Mouse (Mus musculus) heart, adult 9 months (tissue): Measurements from ENCODE around the gene Acvr1.

ENCODE experiments used
- DNase-seq, 2 experiments: peaks; one replicate each; pipeline ENCODE4 v3.0.0; 2022; ENCODE audit warnings: low spot score in 2 of 2

Acvr1 gene

GRCm38 (mm10) chr2:58567066-58567810 lies at the start of gene Acvr1, which contains the start of gene Upp2:
TSS of gene Acvr1 (minus strand) at chr2:58567157.
TSS of gene Upp2 (plus strand) at chr2:58567298.
- DNase-seq = peak; percentile 91 to 92

GRCm38 (mm10) chr2:58615766-58616165 lies 48.8 kb upstream of the Acvr1 start:
- DNase-seq = no peak

DNA sequence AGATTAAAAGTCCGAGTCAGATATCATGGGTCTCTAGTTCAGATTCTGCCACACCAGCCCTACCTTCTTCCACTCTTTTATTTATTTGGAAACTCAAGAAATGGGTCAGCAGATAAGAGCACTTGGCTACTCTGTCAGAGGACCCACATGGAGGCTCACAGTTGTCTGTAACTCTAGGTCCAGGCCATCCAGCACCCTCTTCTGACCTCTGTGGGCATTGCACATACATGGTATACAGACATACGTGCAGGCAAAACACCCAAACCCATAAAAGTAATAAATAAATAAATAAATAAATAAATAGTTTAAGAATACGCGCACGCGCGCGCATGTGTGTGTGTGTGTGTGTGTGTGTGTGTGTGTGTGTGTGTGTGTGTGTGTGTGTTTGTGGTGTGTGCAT lies 47.9 kb upstream of the Acvr1 start:
- no peak for DNase-seq

- no peak for DNase-seq
Measured at GRCm38 (mm10) chr2:58613720-58614119, 46.8 kb upstream of the Acvr1 start.

DNA sequence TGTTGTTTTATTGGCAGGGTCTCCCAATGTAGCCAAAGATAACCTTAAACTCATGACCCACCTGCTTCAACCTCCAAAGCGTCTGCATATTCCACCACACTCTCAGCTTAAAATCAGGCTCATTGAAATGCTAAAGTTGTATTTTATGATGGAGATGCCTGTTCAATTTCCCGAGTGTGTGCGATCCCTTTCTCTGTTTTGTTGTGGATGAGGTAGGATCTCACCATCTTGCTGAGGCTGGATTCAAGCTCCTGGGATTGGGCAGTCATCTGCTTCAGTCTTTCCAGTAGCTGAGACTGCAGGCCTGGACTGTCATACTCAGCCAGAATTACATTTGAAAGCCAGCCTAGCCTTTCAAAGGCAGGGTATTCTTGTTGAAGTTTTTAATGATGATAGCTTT lies 37.8 kb upstream of the Acvr1 start:
- no peak for DNase-seq

- DNase-seq = no peak
Measured at GRCm38 (mm10) chr2:58603379-58603778, 36.4 kb upstream of the Acvr1 start.

GRCm38 (mm10) chr2:58601382-58601781 lies 34.4 kb upstream of the Acvr1 start:
- no peak for DNase-seq

DNA sequence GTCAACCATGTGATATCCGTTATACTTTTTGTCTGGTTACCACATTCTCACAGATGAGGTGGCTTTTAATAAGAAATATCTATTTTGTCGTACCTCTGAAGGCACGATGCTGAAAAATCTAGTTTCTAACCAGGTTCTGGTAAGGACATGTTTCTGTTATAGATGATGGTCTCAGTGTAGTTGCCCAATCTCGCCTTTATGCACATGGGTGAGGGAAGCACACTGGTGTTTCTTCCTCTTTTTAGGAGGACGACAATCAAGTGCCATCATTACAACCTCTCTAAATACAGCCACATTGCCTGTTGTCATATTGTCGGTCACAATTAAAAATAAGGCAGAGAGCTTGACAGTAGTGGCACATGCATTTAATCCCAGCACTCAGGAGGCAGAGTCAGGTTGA lies 32.7 kb upstream of the Acvr1 start:
- no peak for DNase-seq

- no peak for DNase-seq
Measured at GRCm38 (mm10) chr2:58597556-58597955, 30.6 kb upstream of the Acvr1 start.

DNA sequence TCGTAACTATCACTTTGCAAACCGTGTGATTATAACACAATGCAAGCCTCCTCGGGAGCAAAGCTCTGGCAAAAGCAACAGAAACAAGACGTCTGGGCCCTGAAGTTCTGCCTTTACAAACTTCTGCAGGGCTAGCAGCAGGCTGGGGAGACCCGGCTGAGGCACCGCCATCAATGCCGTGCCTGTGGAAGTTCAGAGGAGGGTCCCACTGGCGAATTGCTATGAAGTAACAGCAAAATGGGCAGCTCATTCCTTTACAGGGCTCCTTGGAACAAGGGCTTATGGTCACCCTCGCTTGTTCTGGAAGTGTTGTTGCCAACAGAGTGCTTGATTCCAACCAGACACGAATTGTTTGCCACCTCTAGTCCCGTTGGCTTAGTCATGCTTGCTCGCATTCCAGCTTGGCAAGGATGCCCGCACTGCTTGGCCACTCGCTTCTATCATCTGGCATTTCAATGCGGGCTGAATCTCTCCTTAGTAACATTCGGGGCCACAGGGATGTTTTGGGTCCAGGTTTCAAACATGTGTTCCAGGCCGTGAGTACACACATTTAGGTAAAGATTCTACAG lies 29.9 kb upstream of the Acvr1 start:
- DNase-seq = peak; percentile 17 to 22

- no peak for DNase-seq
Measured at GRCm38 (mm10) chr2:58595350-58595749, 28.4 kb upstream of the Acvr1 start.

- no peak for DNase-seq
Measured at GRCm38 (mm10) chr2:58590055-58590454, 23.1 kb upstream of the Acvr1 start.

- DNase-seq = no peak
Measured at GRCm38 (mm10) chr2:58589637-58590036, 22.7 kb upstream of the Acvr1 start.

- no peak for DNase-seq
Measured at GRCm38 (mm10) chr2:58586311-58586710, 19.4 kb upstream of the Acvr1 start.

- DNase-seq = no peak
Measured at GRCm38 (mm10) chr2:58574167-58574566, 7.2 kb upstream of the Acvr1 start.

DNA sequence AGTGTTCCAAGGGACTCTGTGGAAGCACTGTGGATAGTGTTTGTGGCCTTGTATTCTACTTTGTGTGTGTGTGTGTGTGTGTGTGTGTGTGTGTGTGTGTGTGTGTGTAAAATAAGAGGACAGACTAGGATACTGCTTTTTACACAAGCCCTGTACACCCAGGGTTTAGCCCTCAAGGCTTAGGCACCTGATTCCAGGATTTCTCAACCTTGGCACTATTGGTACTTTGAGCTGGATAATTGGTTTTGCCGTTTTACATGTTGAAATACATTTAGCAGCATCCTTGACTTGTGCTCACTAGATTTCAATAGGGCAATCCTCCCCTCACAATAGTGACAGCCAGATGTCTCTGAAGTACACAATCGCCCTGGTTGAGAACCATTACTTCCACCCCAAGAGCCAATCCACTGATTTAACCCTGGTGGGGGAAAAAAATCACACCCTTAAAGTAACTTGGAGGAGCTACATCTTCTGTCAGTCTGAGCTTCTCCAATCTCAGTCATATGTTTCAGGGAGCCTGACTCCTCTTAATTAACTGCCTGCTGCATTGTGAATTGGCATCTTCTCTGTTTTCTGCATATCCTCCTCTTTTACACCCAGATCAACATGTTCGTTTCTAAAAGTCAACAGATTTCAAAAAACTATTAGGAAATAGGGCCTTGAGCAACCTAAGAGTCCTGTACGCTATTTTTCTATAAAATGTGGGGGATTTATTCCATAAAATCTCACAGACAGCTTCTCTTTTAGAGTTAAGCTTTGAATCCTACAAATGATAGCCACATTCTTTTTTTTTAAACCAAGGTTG lies 2.1 kb upstream of the Acvr1 start:
- no peak for DNase-seq

- no peak for DNase-seq
Measured at GRCm38 (mm10) chr2:58567866-58568719, 1.1 kb upstream of the Acvr1 start.

- peak; percentile 63 to 71 for DNase-seq
Measured at GRCm38 (mm10) chr2:58566410-58567065, 419 bp downstream of the Acvr1 start.

DNA sequence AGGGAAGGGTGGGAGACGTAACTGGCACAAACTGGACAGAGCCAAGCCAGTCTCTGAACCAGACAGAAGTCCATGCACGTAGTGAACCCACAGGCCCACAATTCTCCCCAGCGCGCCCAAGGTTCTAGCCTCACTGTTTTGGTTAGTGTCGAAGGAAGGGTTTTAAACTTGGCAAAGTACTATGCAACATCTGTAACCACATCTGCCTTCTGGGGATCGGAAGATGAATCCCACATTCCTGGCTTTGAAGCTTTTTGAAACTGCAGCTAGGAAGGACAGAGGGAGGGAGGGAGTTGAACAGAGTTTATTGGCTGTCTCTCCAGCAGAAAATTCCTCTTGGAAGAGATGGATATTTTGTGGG lies 928 bp downstream of the Acvr1 start:
- DNase-seq = peak; percentile 44 to 51

GRCm38 (mm10) chr2:58565267-58565666 lies 1.7 kb downstream of the Acvr1 start:
- peak; percentile 27 to 44 for DNase-seq

DNA sequence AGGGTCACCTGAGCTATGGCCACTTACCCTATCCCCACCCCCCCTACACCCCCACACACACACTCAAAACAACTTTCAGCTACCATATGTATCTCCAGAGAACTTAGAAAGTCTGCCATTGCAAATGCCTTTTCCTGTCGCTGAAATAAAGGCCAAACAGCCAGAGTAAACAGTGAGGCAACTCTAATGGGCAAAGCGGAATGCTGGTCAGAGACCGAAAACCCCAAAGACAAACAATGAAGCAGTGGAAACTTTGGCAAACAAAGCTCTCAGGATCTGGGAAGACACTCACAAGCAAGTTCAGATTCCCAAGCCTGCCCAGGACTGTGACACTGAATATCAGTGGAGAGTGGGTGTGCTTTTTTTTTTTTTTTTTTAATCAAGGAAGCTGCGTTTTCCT lies 4.8 kb downstream of the Acvr1 start:
- DNase-seq = no peak
